In genomic region chr17:23592208-23592925, GRCm38 (mm10) we compare ENCODE assay signal across 8 mouse cellular contexts. TPM values are rescaled to one million over a fixed set of nuclear protein-coding genes. Genes with fewer than 3 reads are reported as not detected.
DNase-seq lines count a peak whose midpoint lies in the region; ATAC-seq lines count a peak whose summit lies in the region.

No protein-coding gene starts in this region.

- peak overlapping the region; percentile 75 for H3K27ac ChIP-seq in hindbrain, embryonic 12.5 days

- H3K36me3 ChIP-seq in hindbrain, embryonic 12.5 days, result no peaks in the 10 kb centered on the region

- peak; percentile 98 for ATAC-seq in hindbrain, embryonic 12.5 days (ENCODE audit: low FRiP score)

- peak overlapping the region; percentile 67 for H3K9ac ChIP-seq in hindbrain, embryonic 12.5 days

- peaks cover 4% of the 10 kb centered on the region; the same call in 1 of the 2 replicates for H3K4me1 ChIP-seq in hindbrain, embryonic 12.5 days

- H3K4me3 ChIP-seq in hindbrain, embryonic 12.5 days, result peak overlapping the region; percentile 44

- H3K4me2 ChIP-seq in hindbrain, embryonic 12.5 days (replicated peaks), result peak overlapping the region; percentile 68

- 8% methylated on average over 34 of the region's 34 CpGs for WGBS in hindbrain, embryonic 12.5 days

- no peaks in the 10 kb centered on the region for H3K9me3 ChIP-seq in hindbrain, embryonic 12.5 days (replicated peaks)

- peak; percentile 94 for DNase-seq in NIH3T3 (ENCODE audit: low read depth)
- peak; percentile 99 for DNase-seq in cerebellum, postnatal 10 days
- DNase-seq in frontal cortex, postnatal 10 days (ENCODE audit: low spot score in 2 of 2), result peak; percentile 95 to 96
- DNase-seq in layer of hippocampus, postnatal 14 days (ENCODE audit: low spot score in 2 of 2), result peak; percentile 93 to 96
- peak; percentile 94 for DNase-seq in lung, postnatal 14 days
- DNase-seq in retina, adult 2 months (ENCODE audit: low read depth, low spot score), result peak; percentile 95
- DNase-seq in thymus, postnatal 36 days, result peak; percentile 86 to 89

- no peaks in the 10 kb centered on the region for H3K27me3 ChIP-seq in hindbrain, embryonic 12.5 days

RNA-seq across cellular contexts. Expression of gene Zfp13, which starts 6.9 kb away (rescaled TPM):
- 24.9 and 26.1 TPM in 2 replicates for polyA plus RNA-seq in hindbrain, embryonic 12.5 days (2016; fragmentation: Nextera tagmentation; extraction: Ambion mirVana)
- total RNA-seq in layer of hippocampus, postnatal 14 days (2021), result 10 to 100 TPM; 29.8 to 30.1 TPM

RNA-seq across cellular contexts. Expression of gene Zscan10, which starts 8.3 kb away (rescaled TPM):
- polyA plus RNA-seq in hindbrain, embryonic 12.5 days (2016; fragmentation: Nextera tagmentation; extraction: Ambion mirVana), result 0.46 and 0.93 TPM in 2 replicates
- total RNA-seq in layer of hippocampus, postnatal 14 days (2021), result under 1 TPM in 1 of 2 experiments, not detected in 1; 0.36 TPM

RNA-seq across cellular contexts. Expression of gene Zfp213, which starts 28.3 kb away (rescaled TPM):
- polyA plus RNA-seq in hindbrain, embryonic 12.5 days (2016; fragmentation: Nextera tagmentation; extraction: Ambion mirVana), result 20.8 and 21.3 TPM in 2 replicates
- total RNA-seq in layer of hippocampus, postnatal 14 days (2021), result 1 to 10 TPM; 4.6 to 6.5 TPM

RNA-seq across cellular contexts. Expression of gene Mmp25, which starts 52.7 kb away (rescaled TPM):
- polyA plus RNA-seq in hindbrain, embryonic 12.5 days (2016; fragmentation: Nextera tagmentation; extraction: Ambion mirVana), result 1.9 and 2.3 TPM in 2 replicates
- under 1 TPM; 0.85 to 0.86 TPM for total RNA-seq in layer of hippocampus, postnatal 14 days (2021)

Comparison
In these comparisons a context has a peak if more than half of its experiments do, and no peak if none do; other contexts are left out.
1. Peak in every context shown above with its lines: DNase-seq, ATAC-seq, H3K4me3 ChIP-seq and H3K27ac ChIP-seq.